Mouse (Mus musculus): ENCODE measurements around the gene Olfr2. TPM values are rescaled to one million over a fixed set of nuclear protein-coding genes. Genes with fewer than 3 reads are reported as not detected.

Olfr2 gene
- not detected in 2 replicates for polyA plus RNA-seq (2012; rRNA removed)

GRCm38 (mm10) chr7:107005972-107006371 lies at the start of gene Olfr2:
Gene Olfr2 (minus strand): TSS chr7:107006072.

GRCm38 (mm10) chr7:107030874-107031273 lies 25.0 kb upstream of the Olfr2 start, which contains the start of gene Olfr713:
Gene Olfr713 (plus strand): TSS chr7:107031174.

GRCm38 (mm10) chr7:106975353-106975752 lies 30.5 kb downstream of the Olfr2 start, which contains the start of gene Olfr711:
Gene Olfr711 (minus strand): TSS chr7:106975453.

GRCm38 (mm10) chr7:106963837-106964236 lies 42.0 kb downstream of the Olfr2 start, which contains the start of gene Olfr6:
Gene Olfr6 (minus strand): TSS chr7:106963937.

GRCm38 (mm10) chr7:106948212-106948611 lies 57.7 kb downstream of the Olfr2 start, which contains the start of gene Olfr710:
Gene Olfr710 (minus strand): TSS chr7:106948312.

Other genes with a start within 250 kb of the Olfr2 start
- not detected in 2 replicates for gene Olfr699, start 212.9 kb downstream of the Olfr2 start, polyA plus RNA-seq (2012; rRNA removed)
- not detected in 2 replicates for gene Olfr700, start 197.2 kb downstream of the Olfr2 start, polyA plus RNA-seq (2012; rRNA removed)
- not detected in 2 replicates for gene Olfr701, start 191.9 kb downstream of the Olfr2 start, polyA plus RNA-seq (2012; rRNA removed)
- gene Olfr702, start 172.2 kb downstream of the Olfr2 start, polyA plus RNA-seq (2012; rRNA removed), result not detected in 2 replicates
- not detected in 2 replicates for gene Olfr703, start 162.7 kb downstream of the Olfr2 start, polyA plus RNA-seq (2012; rRNA removed)
- gene Olfr704, start 142.9 kb downstream of the Olfr2 start, polyA plus RNA-seq (2012; rRNA removed), result not detected in 2 replicates
- not detected in 2 replicates for gene Olfr705, start 129.2 kb downstream of the Olfr2 start, polyA plus RNA-seq (2012; rRNA removed)
- gene Olfr706, start 117.9 kb downstream of the Olfr2 start, polyA plus RNA-seq (2012; rRNA removed), result not detected in 2 replicates
- gene Olfr707, start 104.8 kb downstream of the Olfr2 start, polyA plus RNA-seq (2012; rRNA removed), result not detected in 2 replicates
- gene Olfr1532-ps1, start 98.1 kb downstream of the Olfr2 start, polyA plus RNA-seq (2012; rRNA removed), result not detected in 2 replicates
- not detected in 2 replicates for gene Olfr709-ps1, start 73.9 kb downstream of the Olfr2 start, polyA plus RNA-seq (2012; rRNA removed)
- gene Olfr710, start 57.8 kb downstream of the Olfr2 start, polyA plus RNA-seq (2012; rRNA removed), result not detected in 2 replicates
- gene Olfr6, start 42.1 kb downstream of the Olfr2 start, polyA plus RNA-seq (2012; rRNA removed), result not detected in 2 replicates
- not detected in 2 replicates for gene Olfr711, start 30.6 kb downstream of the Olfr2 start, polyA plus RNA-seq (2012; rRNA removed)
- gene Olfr713, start 25.1 kb upstream of the Olfr2 start, polyA plus RNA-seq (2012; rRNA removed), result not detected in 2 replicates
- gene Olfr714, start 64.9 kb upstream of the Olfr2 start, polyA plus RNA-seq (2012; rRNA removed), result not detected in 2 replicates
- not detected in 2 replicates for gene Olfr17, start 87.1 kb upstream of the Olfr2 start, polyA plus RNA-seq (2012; rRNA removed)
- not detected in 2 replicates for gene Olfr715b, start 104.3 kb upstream of the Olfr2 start, polyA plus RNA-seq (2012; rRNA removed)
- not detected in 2 replicates for gene Olfr715, start 125.0 kb upstream of the Olfr2 start, polyA plus RNA-seq (2012; rRNA removed)
- not detected in 2 replicates for gene Olfr716, start 132.3 kb upstream of the Olfr2 start, polyA plus RNA-seq (2012; rRNA removed)
- not detected in 2 replicates for gene Nlrp14, start 160.9 kb upstream of the Olfr2 start, polyA plus RNA-seq (2012; rRNA removed)
- not detected in 2 replicates for gene Rbmxl2, start 203.4 kb upstream of the Olfr2 start, polyA plus RNA-seq (2012; rRNA removed)

Measured in colon, adult 2 months (tissue).